Mouse (Mus musculus) spleen, adult 18-20 months (tissue): ENCODE data around the gene Gast.
A peak's percentile ranks its signal among the peaks of the same experiment; 100 is the strongest.

Source experiments
- DNase-seq, 2 experiments: peaks; one replicate each; pipeline ENCODE4 v3.0.0; 2022; ENCODE audit warnings: mixed read lengths in 2 of 2

Gene Gast

DNA sequence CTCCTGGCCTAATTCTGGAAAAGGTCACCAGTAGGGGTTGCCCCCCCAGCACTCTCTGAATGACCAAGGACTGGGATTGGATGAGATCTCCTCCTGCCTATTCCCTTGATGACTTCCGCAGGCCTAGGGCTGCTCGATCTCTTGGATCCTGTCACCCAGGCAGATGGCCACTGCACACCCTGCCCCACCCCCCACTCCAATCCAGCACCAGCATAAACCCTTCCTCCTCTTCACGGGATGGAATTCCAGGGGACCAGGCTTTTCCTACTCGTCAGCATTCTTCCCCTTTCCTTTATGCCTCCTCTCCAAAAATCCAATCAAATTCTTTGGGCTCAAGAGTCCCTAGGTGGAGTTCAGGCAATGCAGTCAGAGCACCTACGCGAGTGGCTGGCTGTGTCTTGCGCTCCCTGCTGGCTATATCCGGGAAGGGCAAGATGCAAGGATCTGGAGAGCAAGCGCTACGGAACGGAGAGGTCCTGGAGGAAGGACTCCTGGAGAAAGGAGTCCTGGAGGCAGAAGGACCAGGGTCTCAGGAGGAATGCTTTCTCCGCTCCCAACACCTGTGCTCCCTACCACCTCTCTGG, 28.9 kb downstream of the Gast start:
- DNase-seq = peak in 1 of 2 experiments; percentile 60

DNA sequence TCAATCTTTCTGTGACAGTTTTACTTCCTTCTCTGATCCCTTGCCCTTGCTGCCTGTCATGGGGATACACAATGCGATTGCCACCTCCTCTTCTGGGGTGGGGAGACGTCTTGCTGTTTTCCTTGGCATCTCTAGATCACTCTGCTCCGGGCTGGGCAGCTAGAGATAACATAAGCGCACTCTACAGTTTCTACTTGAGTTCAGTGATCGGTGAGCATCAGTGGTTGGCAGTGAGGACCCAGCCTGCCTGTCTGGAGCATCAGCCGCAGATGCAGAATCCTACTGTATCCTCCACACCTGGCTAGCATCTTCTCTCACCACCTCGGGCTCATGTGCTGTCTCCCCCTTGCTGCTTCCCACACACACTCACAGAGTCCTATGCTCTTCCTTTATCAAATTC, 34.9 kb downstream of the Gast start:
- no peak for DNase-seq

GRCm38 (mm10) chr11:100369822-100370221, 35.6 kb downstream of the Gast start:
- DNase-seq = no peak

DNA sequence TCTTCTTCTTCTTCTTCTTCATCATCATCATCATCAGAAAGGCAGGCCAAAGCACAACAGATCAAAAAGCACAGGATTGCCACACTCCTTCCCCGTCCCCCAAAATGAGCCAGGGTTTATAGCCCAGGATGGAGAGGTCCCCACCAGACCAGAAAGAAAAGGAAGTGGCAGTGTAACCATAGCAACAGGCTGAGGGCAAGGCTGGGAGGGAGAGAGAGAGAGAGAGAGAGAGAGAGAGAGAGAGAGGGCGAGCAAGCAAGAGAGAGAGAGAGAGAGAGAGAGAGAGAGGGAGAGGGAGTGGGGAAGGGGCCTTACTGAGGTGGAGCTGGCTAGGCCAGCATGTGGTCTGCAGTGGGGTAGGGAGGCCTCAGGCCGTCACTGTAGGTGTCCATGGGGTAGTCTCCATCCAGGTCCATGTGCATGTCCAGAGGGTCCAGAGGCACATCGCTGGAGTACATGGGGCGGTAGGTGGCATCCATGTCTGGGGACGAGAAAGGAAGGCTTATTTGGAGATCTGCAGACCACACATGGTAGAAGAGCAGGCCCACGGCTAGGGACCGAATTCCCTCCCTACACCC, 37.9 kb downstream of the Gast start:
- DNase-seq = no peak

GRCm38 (mm10) chr11:100375127-100375526, 40.9 kb downstream of the Gast start:
- DNase-seq = no peak

DNA sequence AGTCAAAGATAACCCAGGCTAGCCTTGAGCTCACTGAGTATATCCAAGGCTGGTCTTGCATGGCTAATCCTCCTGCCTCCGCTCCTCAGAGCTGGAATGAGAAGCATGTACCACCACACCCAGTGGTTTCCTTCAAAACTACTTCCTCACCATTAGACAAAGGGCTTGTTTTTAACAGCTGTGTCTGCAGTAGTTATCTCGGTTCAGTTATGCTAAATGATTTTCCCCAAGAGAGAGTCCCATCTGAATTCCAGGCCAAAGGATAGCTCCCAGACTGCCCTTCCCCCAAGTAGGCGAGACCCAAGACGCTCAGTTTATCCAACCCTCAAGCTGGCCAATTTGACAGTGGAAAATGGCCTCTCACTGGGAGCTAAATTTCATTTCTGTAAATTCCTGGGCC, 41.8 kb downstream of the Gast start:
- DNase-seq = no peak

DNA sequence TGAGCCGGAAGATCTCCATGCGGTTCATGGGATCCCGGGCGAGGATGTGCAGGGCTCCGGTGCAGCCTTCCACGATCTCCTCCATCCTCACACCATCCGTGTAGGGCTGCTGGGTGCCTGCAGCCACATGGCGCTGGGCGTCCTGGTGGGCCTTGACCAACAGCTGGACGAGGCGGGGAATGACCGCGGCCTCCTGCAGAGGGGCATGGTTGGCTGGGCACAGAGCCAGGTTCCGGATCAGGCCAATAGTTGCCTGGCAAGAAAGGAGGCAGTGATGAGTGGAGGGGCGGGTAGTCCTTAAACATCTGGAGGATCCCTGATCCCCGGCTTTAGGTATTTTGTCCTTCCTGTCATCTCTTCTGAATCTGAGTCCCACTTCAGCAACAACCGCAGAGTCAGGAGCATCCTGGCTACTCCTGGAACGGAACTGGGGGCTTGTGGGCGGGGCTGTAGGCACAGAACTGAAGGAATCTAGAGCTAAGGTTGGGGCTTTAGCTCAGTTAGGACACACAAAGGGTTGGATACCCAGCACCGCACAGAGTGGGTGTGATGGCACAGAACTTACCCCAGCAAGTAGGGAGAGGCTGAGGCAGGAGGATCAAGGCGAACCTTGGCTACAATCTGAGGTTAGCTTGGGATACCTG, 42.7 kb downstream of the Gast start:
- no peak for DNase-seq

DNA sequence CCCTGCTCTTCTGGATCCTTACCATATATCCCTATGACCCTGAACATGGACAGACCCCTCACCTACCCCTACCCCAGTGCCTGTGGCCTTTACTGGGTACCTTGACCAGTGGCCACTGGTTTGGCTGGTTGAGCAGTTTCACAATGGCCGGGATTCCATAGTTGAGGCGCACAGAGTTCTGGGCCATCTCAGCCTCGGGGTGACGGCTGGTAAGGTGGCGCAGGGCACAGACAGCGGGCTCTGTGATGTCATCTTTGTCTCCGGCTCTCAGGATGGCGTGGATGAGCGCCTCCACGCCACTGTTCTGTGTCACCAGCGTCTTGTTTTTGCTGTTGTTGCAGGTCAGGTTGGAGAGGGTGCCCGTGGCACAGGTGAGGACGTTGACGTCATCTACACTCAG, 43.8 kb downstream of the Gast start:
- DNase-seq = no peak

DNA sequence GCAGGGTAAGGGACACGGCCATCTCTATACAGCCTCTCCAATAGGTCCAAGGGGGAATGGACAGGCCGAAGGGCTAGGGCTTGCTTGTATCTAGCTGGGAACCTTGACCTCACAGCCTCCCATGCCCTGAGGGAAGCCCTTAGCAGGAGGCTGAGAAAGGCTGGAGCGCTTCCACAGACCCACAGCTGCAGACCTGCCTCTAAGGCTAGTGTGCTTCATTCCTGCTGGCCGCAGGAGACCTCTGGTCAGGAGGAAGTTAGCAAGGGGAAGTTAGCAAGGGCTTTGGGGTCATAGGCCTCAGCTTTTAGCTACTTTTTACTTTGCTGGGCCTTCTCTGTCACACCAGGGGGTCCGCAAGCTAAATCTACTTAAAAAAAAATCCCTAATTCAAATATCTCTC, 44.2 kb downstream of the Gast start:
- no peak for DNase-seq

DNA sequence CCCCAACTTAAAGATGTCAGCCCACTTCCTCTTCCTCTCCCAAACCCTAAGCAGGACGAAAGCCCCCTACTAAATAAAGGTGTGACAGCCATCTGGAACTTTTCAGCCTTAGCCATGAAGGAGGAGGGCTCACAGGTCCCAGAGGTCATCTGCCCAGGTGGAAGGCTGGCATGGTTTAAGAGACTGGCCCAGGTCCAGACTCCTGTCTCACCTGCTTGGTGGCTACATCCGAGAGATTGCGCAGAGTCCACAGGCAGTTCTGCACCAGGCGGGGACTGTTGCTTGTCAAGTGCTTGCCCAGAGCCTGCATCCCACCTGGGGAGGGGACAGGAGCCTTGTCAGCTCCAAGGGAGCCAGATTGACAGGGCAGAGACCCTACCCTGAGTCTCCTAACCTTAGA, 45.1 kb downstream of the Gast start:
- DNase-seq = no peak

DNA sequence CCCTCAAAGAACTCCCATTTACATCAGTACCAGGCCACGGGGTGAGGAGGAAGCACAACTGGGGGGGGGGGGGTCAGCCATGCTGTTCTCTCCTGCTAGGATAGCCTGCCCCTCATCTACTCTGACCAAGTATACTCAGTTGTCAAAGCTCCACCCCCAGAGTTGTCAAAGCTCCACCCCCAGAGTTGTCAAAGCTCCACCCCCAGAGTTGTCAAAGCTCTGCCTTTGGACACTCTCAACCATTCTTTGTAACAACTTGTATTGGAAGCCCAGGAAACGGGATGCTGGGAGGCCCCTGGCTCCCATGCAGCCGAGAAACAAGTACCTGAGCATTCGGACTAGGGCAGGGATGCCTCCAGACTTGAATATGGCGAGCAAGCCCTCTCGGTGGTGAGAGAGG, 48.5 kb downstream of the Gast start:
- no peak for DNase-seq

- no peak for DNase-seq
Observed at GRCm38 (mm10) chr11:100385016-100385415, 50.8 kb downstream of the Gast start.

DNA sequence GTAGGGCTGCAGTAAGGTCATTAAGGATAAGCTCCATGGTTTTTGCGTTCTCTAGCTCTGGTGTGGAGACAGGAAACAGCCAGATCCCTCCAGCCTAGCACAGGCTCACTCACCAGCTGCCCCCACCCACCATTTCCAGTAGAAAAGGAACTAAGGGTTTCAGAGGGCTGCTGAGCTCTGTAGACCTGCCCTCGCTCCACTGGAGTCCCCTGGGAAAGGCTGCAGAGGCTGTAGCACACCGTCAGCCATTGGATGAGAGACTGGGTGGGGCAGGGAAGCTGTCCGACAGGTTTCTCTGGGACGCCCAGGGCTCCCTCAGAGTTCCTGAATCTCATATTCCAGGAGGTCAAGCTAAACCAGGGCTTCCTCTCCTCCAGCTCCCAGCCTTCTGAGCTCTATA, 52.4 kb downstream of the Gast start:
- DNase-seq = no peak
